Mouse (Mus musculus) ES-E14 (cell line): ENCODE measurements around the gene Ankrd23. TPM values are rescaled to one million over a fixed set of nuclear protein-coding genes. Genes with fewer than 3 reads are reported as not detected.

Experiments
- DNase-seq: peaks from one replicate; pipeline ENCODE4 v3.0.0-alpha.2; 2013; ENCODE audit warnings: low read depth, low spot score
- H3K27ac ChIP-seq: 2 replicates; pipeline ENCODE4 v1.5.1; 2012; ENCODE audit warnings: low read depth, mild to moderate bottlenecking, low read length, moderate library complexity, mixed read lengths; ENCODE audit not compliant: poor library complexity, insufficient read depth, severe bottlenecking
- H3K36me3 ChIP-seq: 2 replicates; pipeline ENCODE4 v1.6.1; 2012; ENCODE audit warnings: mild to moderate bottlenecking, low read length, moderate library complexity, mixed read lengths; ENCODE audit not compliant: control insufficient read depth, poor library complexity, insufficient read depth, severe bottlenecking
- H3K4me1 ChIP-seq, 2 experiments: fragments of 150-350 bp in 1 of 2; sonication (generic) in 1 of 2; 2 replicates each; pipeline ENCODE4 v1.6.1; 2012; ENCODE audit warnings: low read length in 2 of 2, mild to moderate bottlenecking in 1 of 2, mixed read lengths in 1 of 2; ENCODE audit not compliant: control insufficient read depth in 2 of 2, insufficient read depth in 2 of 2, poor library complexity in 1 of 2
- H3K4me3 ChIP-seq, 2 experiments: fragments of 150-350 bp in 1 of 2; sonication (generic) in 1 of 2; 2 replicates each; pipeline ENCODE4 v1.5.1; 2012; ENCODE audit warnings: low read length in 2 of 2, low read depth in 1 of 2, mild to moderate bottlenecking in 1 of 2, mixed read lengths in 1 of 2; ENCODE audit not compliant: insufficient read depth in 1 of 2, poor library complexity in 1 of 2, severe bottlenecking in 1 of 2
- H3K9ac ChIP-seq: 2 replicates; pipeline ENCODE4 v1.6.1; 2012; ENCODE audit warnings: low read depth, mild to moderate bottlenecking, low read length, mixed read lengths; ENCODE audit not compliant: poor library complexity, insufficient read depth, severe bottlenecking
- H3K9me3 ChIP-seq: fragments of 150-350 bp; sonication (generic); 2 replicates; pipeline ENCODE4 v1.6.1; 2012; ENCODE audit warnings: low read depth, mild to moderate bottlenecking, low read length; ENCODE audit not compliant: control insufficient read depth, insufficient read depth
- CHD2 ChIP-seq: IDR thresholded peaks from 2 replicates; pipeline ENCODE4 v1.6.1; 2014; ENCODE audit warnings: mild to moderate bottlenecking, low read depth, low read length, inconsistent platforms
- HCFC1 ChIP-seq: IDR thresholded peaks from 2 replicates; pipeline ENCODE4 v1.6.1; 2012; ENCODE audit warnings: low read length, inconsistent platforms, borderline replicate concordance; ENCODE audit not compliant: insufficient read depth
- MAFK ChIP-seq: IDR thresholded peaks from 2 replicates; pipeline ENCODE4 v1.6.1; 2014; ENCODE audit warnings: mild to moderate bottlenecking, low read depth, low read length, inconsistent platforms; ENCODE audit not compliant: insufficient read depth
- ZC3H11A ChIP-seq: IDR thresholded peaks from 2 replicates; pipeline ENCODE4 v1.6.1; 2012; ENCODE audit warnings: low read depth, mild to moderate bottlenecking, inconsistent platforms, low read length, borderline replicate concordance
- ZNF384 ChIP-seq: IDR thresholded peaks from 2 replicates; pipeline ENCODE4 v1.6.1; 2012; ENCODE audit warnings: low read depth, low read length, inconsistent platforms
- in situ Hi-C, 2 experiments: fragments of 600-800 bp; cut with MboI; formaldehyde crosslinking; loops; one replicate each; pipeline ENCODE4 v1.15.1; 2025; ENCODE audit warnings: low sequenced_read_pairs in 2 of 2, inconsistent platforms in 1 of 2; ENCODE audit not compliant: unreplicated experiment in 2 of 2
- total RNA-seq: library from RNA; depleted of rRNA; stranded (reverse); fragments of 300-350 nt; gene quantifications from 2 replicates; pipeline ENCODE4 v1.2.3, GENCODE M21; 2012; rRNA removed

The Ankrd23 gene
- total RNA-seq, 1 experiment = 5.0 TPM

DNA sequence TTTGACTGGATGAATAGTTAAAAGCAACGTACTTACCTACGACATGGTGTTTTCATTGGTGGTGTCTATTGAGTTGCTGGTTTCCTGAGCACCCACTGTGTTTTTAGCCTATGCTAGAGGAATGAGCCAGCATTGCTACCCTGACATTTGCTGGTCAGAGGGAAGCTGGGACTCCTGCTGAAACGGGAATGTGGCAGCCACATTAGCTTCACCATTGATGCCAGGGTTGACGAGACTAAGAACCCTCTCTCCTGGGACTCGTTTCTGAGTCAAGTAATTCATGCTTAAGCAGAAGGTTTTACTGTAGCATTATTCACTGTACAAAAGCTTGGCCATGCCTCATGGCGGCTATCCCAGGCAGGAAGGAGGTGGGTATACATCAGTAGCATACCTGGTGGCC, 47.0 kb downstream of the Ankrd23 start:
- no peak overlapping the region for H3K9ac ChIP-seq
- no peak overlapping the region for H3K27ac ChIP-seq
- no peak overlapping the region for H3K4me3 ChIP-seq
- no peaks in the 10 kb centered on the region for H3K36me3 ChIP-seq
- peaks cover 0 to 2% of the 10 kb centered on the region in 2 experiments; a peak in 1 of 4 replicates for H3K4me1 ChIP-seq
- no peak for TF ChIP-seq ZC3H11A
- TF ChIP-seq MAFK = no peak
- TF ChIP-seq HCFC1 = no peak
- no peak for TF ChIP-seq CHD2
- TF ChIP-seq ZNF384 = no peak
- in situ Hi-C loops = no loop called here
- no peak for DNase-seq
- no peaks in the 10 kb centered on the region for H3K9me3 ChIP-seq

DNA sequence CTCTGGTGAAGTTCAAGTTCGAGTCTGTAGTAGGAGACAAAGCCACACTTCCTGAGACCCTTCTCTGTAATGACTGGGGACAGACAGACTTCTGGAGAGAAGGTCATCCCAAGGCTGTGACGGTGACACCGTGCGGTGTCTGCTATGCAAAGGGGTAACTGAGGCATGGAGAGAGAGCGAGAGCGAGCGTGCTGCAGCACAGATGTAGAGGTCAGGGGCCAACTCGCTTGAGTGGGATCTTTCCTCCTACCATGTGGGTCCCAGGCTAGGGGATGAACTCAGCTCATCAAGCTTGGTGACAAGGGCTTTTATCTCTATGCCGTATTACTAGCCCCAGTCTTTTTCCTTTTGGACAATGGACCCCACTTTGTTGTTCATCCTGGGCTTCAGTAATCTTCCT, 49.6 kb downstream of the Ankrd23 start:
- in situ Hi-C loops = no loop called here
- DNase-seq = no peak
- no peak overlapping the region for H3K4me3 ChIP-seq
- H3K9ac ChIP-seq = no peak overlapping the region
- H3K9me3 ChIP-seq = no peaks in the 10 kb centered on the region
- no peaks in the 10 kb centered on the region for H3K36me3 ChIP-seq
- H3K4me1 ChIP-seq = peaks cover 0 to 4% of the 10 kb centered on the region in 2 experiments; a peak in 1 of 4 replicates
- H3K27ac ChIP-seq = no peak overlapping the region
- TF ChIP-seq MAFK (no peak), ZNF384 (no peak), ZC3H11A (no peak), HCFC1 (no peak)

DNA sequence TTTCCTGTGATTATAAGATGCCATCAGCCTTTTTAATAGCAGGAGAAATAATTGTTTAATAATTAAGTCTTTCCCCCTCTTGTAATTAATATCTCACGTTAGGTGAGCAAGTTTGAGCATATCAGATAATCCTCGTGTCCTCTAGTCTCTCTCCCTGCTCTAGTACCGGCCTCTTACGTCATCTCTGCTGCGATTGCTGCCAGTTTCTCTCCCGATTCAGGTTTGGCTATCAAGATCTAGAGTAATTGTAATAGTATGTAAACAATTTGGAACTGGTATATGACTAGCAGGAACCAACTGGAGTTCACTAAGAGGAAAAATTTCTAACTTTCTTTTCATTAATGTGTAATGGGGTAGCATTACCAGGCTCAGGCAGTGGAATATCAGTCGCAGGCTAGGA, 51.6 kb downstream of the Ankrd23 start:
- TF ChIP-seq CHD2 = no peak
- no peak for TF ChIP-seq HCFC1
- TF ChIP-seq ZC3H11A = no peak
- TF ChIP-seq MAFK = no peak
- TF ChIP-seq ZNF384 = no peak
- in situ Hi-C loops = no loop called here
- Histone ChIP-seq H3K9ac (no peak overlapping the region), H3K4me1 (peaks cover 0 to 4% of the 10 kb centered on the region in 2 experiments; a peak in 1 of 4 replicates), H3K4me3 (no peak overlapping the region), H3K27ac (no peak overlapping the region), H3K36me3 (no peaks in the 10 kb centered on the region), H3K9me3 (no peaks in the 10 kb centered on the region)
- no peak for DNase-seq

DNA sequence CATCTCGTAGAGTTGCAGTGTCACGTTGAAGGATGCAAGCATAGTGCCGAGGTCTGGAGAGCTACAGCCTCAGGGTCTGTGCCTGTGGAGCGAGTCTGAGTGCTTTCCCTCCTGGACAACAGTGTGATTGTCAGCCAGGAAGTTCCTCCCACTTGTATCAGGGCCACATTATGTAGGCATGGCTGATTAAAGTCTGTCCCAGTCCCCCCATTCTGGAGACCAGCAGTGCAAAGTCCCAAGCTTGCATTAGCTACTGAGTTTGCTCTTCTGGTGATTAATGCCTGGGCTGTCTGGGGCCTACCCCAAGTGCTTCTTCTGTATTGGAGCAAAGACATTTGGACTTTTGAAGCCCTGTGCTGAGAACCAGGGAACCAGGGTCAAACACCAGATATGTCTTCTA, 52.9 kb downstream of the Ankrd23 start:
- Histone ChIP-seq H3K4me1 (peaks cover 0 to 4% of the 10 kb centered on the region in 2 experiments; a peak in 1 of 4 replicates), H3K27ac (no peak overlapping the region), H3K4me3 (no peak overlapping the region), H3K9ac (no peak overlapping the region), H3K36me3 (no peaks in the 10 kb centered on the region), H3K9me3 (no peaks in the 10 kb centered on the region)
- in situ Hi-C loops = no loop called here
- no peak for TF ChIP-seq CHD2
- TF ChIP-seq ZNF384 = no peak
- no peak for TF ChIP-seq MAFK
- no peak for TF ChIP-seq HCFC1
- DNase-seq = no peak

Other genes with a start within 250 kb of the Ankrd23 start
- gene Arid5a, start 229.2 kb downstream of the Ankrd23 start, total RNA-seq = 5.2 and 7.9 TPM in 2 replicates
- gene Kansl3, start 167.7 kb downstream of the Ankrd23 start, total RNA-seq = 27.0 and 31.8 TPM in 2 replicates
- 0.13 and 0.21 TPM in 2 replicates for gene Fer1l5, start 164.6 kb downstream of the Ankrd23 start, total RNA-seq
- 10.9 and 13.0 TPM in 2 replicates for gene Lman2l, start 91.6 kb downstream of the Ankrd23 start, total RNA-seq
- 10.7 and 17.9 TPM in 2 replicates for gene Cnnm4, start 65.3 kb downstream of the Ankrd23 start, total RNA-seq
- 28.6 and 50.7 TPM in 2 replicates for gene Cnnm3, start 25.0 kb downstream of the Ankrd23 start, total RNA-seq
- gene Gm42417, start 2.5 kb upstream of the Ankrd23 start, total RNA-seq = 0.21 TPM in 1 of 2 replicates, not detected in the other
- 11.3 and 15.7 TPM in 2 replicates for gene Ankrd39, start 10.6 kb upstream of the Ankrd23 start, total RNA-seq
- gene Sema4c, start 21.5 kb upstream of the Ankrd23 start, total RNA-seq = 9.8 and 10.0 TPM in 2 replicates
- gene Fam178b, start 146.3 kb upstream of the Ankrd23 start, total RNA-seq = 8.0 and 11.2 TPM in 2 replicates
- gene Cox5b, start 154.6 kb upstream of the Ankrd23 start, total RNA-seq = 598 and 769 TPM in 2 replicates
- gene 4933424G06Rik, start 173.3 kb upstream of the Ankrd23 start, total RNA-seq = not detected in 2 replicates
- 115 and 129 TPM in 2 replicates for gene Actr1b, start 177.5 kb upstream of the Ankrd23 start, total RNA-seq
- 2.5 and 5.0 TPM in 2 replicates for gene Zap70, start 224.9 kb upstream of the Ankrd23 start, total RNA-seq